Mouse (Mus musculus) CH12.LX (cell line): ENCODE measurements around the gene Gper1. TPM values are rescaled to one million over a fixed set of nuclear protein-coding genes. Genes with fewer than 3 reads are reported as not detected.

Source experiments
- DNase-seq: peaks from one replicate; pipeline ENCODE4 v3.0.0-alpha.2; 2013; ENCODE audit errors: extremely low read depth
- H3K27ac ChIP-seq: 2 replicates; pipeline ENCODE4 v1.5.1; 2012; ENCODE audit warnings: low read depth, mild to moderate bottlenecking, control low read depth, moderate library complexity; ENCODE audit not compliant: insufficient read depth
- H3K27me3 ChIP-seq: replicated peaks from 2 replicates; pipeline ENCODE3; 2012; ENCODE audit warnings: inconsistent platforms
- H3K36me3 ChIP-seq, 2 experiments: replicated peaks in 1 of 2; 2 replicates each; pipeline versions ENCODE3 to v1.6.1; 2012; ENCODE audit warnings: inconsistent platforms in 1 of 2, low read length in 1 of 2, mild to moderate bottlenecking in 1 of 2, mixed read lengths in 1 of 2, moderate library complexity in 1 of 2; ENCODE audit not compliant: control insufficient read depth in 1 of 2, insufficient read depth in 1 of 2
- H3K4me1 ChIP-seq, 2 experiments: 2 replicates each; pipeline ENCODE4 v1.6.1; 2012; ENCODE audit warnings: inconsistent platforms in 1 of 2, moderate library complexity in 1 of 2; ENCODE audit not compliant: insufficient read depth in 2 of 2, control insufficient read depth in 1 of 2
- H3K4me2 ChIP-seq: 2 replicates; pipeline ENCODE4 v1.6.1; 2012; ENCODE audit warnings: low read depth, mild to moderate bottlenecking, control low read depth; ENCODE audit not compliant: poor library complexity, insufficient read depth, severe bottlenecking
- H3K4me3 ChIP-seq, 3 experiments: fragments of 150-350 bp in 1 of 3; sonication (generic) in 1 of 3; replicated peaks in 1 of 3; 2 replicates each; pipeline versions ENCODE3 to v1.5.1; 2011 to 2012; ENCODE audit warnings: low read depth in 2 of 3, low read length in 2 of 3, mild to moderate bottlenecking in 2 of 3, moderate library complexity in 2 of 3, control low read depth in 1 of 3, improper control_type of control experiment in 1 of 3, inconsistent platforms in 1 of 3, mixed read lengths in 1 of 3; ENCODE audit not compliant: poor library complexity in 1 of 3
- H3K79me2 ChIP-seq: replicated peaks from 2 replicates; pipeline ENCODE4 v1.6.1; 2012; ENCODE audit warnings: mild to moderate bottlenecking, moderate library complexity; ENCODE audit not compliant: control insufficient read depth, poor library complexity, insufficient read depth, severe bottlenecking; ENCODE audit errors: extremely low read depth
- H3K9ac ChIP-seq: 2 replicates; pipeline ENCODE4 v1.6.1; 2012; ENCODE audit warnings: low read depth, mild to moderate bottlenecking, control low read depth, moderate library complexity; ENCODE audit not compliant: insufficient read depth
- H3K9me3 ChIP-seq: replicated peaks from 2 replicates; pipeline ENCODE3; 2012; ENCODE audit warnings: low read length, inconsistent platforms, mixed read lengths
- CHD1 ChIP-seq: IDR thresholded peaks from 2 replicates; pipeline ENCODE4 v1.6.1; 2012; ENCODE audit warnings: low read depth, low read length, improper control_type of control experiment, inconsistent platforms
- CHD2 ChIP-seq: IDR thresholded peaks from 2 replicates; pipeline ENCODE4 v1.6.1; 2011; ENCODE audit warnings: low read length, improper control_type of control experiment
- ELF1 ChIP-seq: IDR thresholded peaks from 2 replicates; pipeline ENCODE4 v1.6.1; 2014; ENCODE audit warnings: low read depth, mild to moderate bottlenecking, inconsistent platforms, low read length, improper control_type of control experiment
- ETS1 ChIP-seq: conservative IDR thresholded peaks from 2 replicates; pipeline ENCODE4 v1.6.1; 2012; ENCODE audit warnings: low read depth, mild to moderate bottlenecking, inconsistent platforms, low read length, improper control_type of control experiment, moderate library complexity
- IRF4 ChIP-seq: IDR thresholded peaks from 2 replicates; pipeline ENCODE4 v1.6.1; 2014; ENCODE audit warnings: low read depth, mild to moderate bottlenecking, inconsistent platforms, low read length, improper control_type of control experiment
- JUND ChIP-seq: conservative IDR thresholded peaks from 2 replicates; pipeline ENCODE4 v1.6.1; 2011; ENCODE audit warnings: low read depth, low read length, improper control_type of control experiment
- MAFK ChIP-seq: IDR thresholded peaks from 2 replicates; pipeline ENCODE4 v1.6.1; 2011; ENCODE audit warnings: low read length, improper control_type of control experiment; ENCODE audit not compliant: insufficient replicate concordance
- MEF2A ChIP-seq: IDR thresholded peaks from 2 replicates; pipeline ENCODE4 v1.6.1; 2014; ENCODE audit warnings: low read depth, mild to moderate bottlenecking, inconsistent platforms, low read length, improper control_type of control experiment, borderline replicate concordance
- POLR2A ChIP-seq: IDR thresholded peaks from 2 replicates; pipeline ENCODE4 v1.6.1; 2011; ENCODE audit warnings: low read depth, mild to moderate bottlenecking, improper control_type of control experiment, low read length
- SIN3A ChIP-seq: IDR thresholded peaks from 2 replicates; pipeline ENCODE4 v1.6.1; 2012; ENCODE audit warnings: low read length, improper control_type of control experiment, inconsistent platforms
- SMC3 ChIP-seq: IDR thresholded peaks from 2 replicates; pipeline ENCODE4 v1.6.1; 2011; ENCODE audit warnings: low read depth, low read length, improper control_type of control experiment
- TBP ChIP-seq: conservative IDR thresholded peaks from 2 replicates; pipeline ENCODE4 v1.6.1; 2011; ENCODE audit warnings: low read depth, low read length, improper control_type of control experiment
- TCF12 ChIP-seq: IDR thresholded peaks from 2 replicates; pipeline ENCODE4 v1.6.1; 2014; ENCODE audit warnings: low read depth, mild to moderate bottlenecking, inconsistent platforms, low read length, improper control_type of control experiment
- USF1 ChIP-seq: IDR thresholded peaks from 2 replicates; pipeline ENCODE4 v1.6.1; 2014; ENCODE audit warnings: low read depth, mild to moderate bottlenecking, inconsistent platforms, low read length, improper control_type of control experiment
- USF2 ChIP-seq: conservative IDR thresholded peaks from 2 replicates; pipeline ENCODE4 v1.6.1; 2011; ENCODE audit warnings: low read depth, low read length, improper control_type of control experiment
- ZKSCAN1 ChIP-seq: IDR thresholded peaks from 2 replicates; pipeline ENCODE4 v1.6.1; 2012; ENCODE audit warnings: low read depth, inconsistent platforms, low read length, improper control_type of control experiment, borderline replicate concordance
- dilution Hi-C: fragments of 300-500 bp; cut with MboI; formaldehyde crosslinking; loops from 2 replicates; pipeline ENCODE4 v1.14.3; 2020; ENCODE audit warnings: low sequenced_read_pairs; ENCODE audit not compliant: extremely low pct_unique_long_range_greater_than_20kb, extremely low pct_ligation_motif_present
- in situ Hi-C: fragments of 300-500 bp; cut with MboI; formaldehyde crosslinking; loops from 3 replicates; pipeline ENCODE4 v1.14.3; 2019; ENCODE audit warnings: low sequenced_read_pairs, low pct_ligation_motif_present, low pct_unique_long_range_greater_than_20kb, mixed read lengths
- polyA plus RNA-seq: library from polyadenylated mRNA; unstranded; fragments of >175 nt; gene quantifications from 2 replicates; pipeline ENCODE4 v1.2.1, GENCODE M21; 2012; ENCODE audit warnings: low read depth; ENCODE audit not compliant: insufficient read length
- total RNA-seq, 2 experiments: library from RNA; depleted of rRNA; stranded (reverse); fragments of 300-350 nt in 1 of 2; fragments of >200 nt in 1 of 2; gene quantifications; 2 replicates each; pipeline ENCODE4 v1.2.3; 2012 to 2014

Gene Gper1
- total and polyA plus RNA-seq, 3 experiments, result 0.13 TPM; not detected in 2

GRCm38 (mm10) chr5:139395528-139395927 lies 27.4 kb upstream of the Gper1 start:
- Histone ChIP-seq H3K4me2 (no peak overlapping the region), H3K4me1 (peaks cover 17 to 47% of the 10 kb centered on the region in 2 experiments), H3K36me3 (peaks cover 0 to 45% of the 10 kb centered on the region in 2 experiments), H3K27me3 (no peaks in the 10 kb centered on the region), H3K4me3 (no peak overlapping the region), H3K79me2 (no peaks in the 10 kb centered on the region), H3K9ac (no peak overlapping the region), H3K9me3 (no peaks in the 10 kb centered on the region), H3K27ac (no peak overlapping the region)
- in situ Hi-C loops, result no loop called here
- dilution Hi-C loops, result no loop called here
- DNase-seq, result no peak
- TF ChIP-seq IRF4, result no peak
- no peak for TF ChIP-seq MEF2A
- no peak for TF ChIP-seq SMC3
- no peak for TF ChIP-seq JUND
- TF ChIP-seq USF1, result no peak
- TF ChIP-seq ELF1, result no peak
- TF ChIP-seq ZKSCAN1, result no peak
- TF ChIP-seq USF2, result no peak
- no peak for TF ChIP-seq CHD2
- TF ChIP-seq TCF12, result no peak
- no peak for TF ChIP-seq TBP

- in situ Hi-C loops (no loop called here), dilution Hi-C loops (no loop called here)
- Histone ChIP-seq H3K36me3 (peaks cover 0 to 45% of the 10 kb centered on the region in 2 experiments), H3K9me3 (no peaks in the 10 kb centered on the region), H3K4me1 (peaks cover 10 to 34% of the 10 kb centered on the region in 2 experiments), H3K9ac (no peak overlapping the region), H3K4me2 (no peak overlapping the region), H3K79me2 (no peaks in the 10 kb centered on the region), H3K4me3 (no peak overlapping the region), H3K27me3 (no peaks in the 10 kb centered on the region), H3K27ac (no peak overlapping the region)
- no peak for TF ChIP-seq IRF4
- TF ChIP-seq POLR2A, result no peak
- TF ChIP-seq ZKSCAN1, result no peak
- no peak for TF ChIP-seq ETS1
- TF ChIP-seq SIN3A, result no peak
- TF ChIP-seq MAFK, result no peak
- no peak for TF ChIP-seq ELF1
- TF ChIP-seq CHD1, result no peak
- DNase-seq, result no peak
These were observed 25.5 kb upstream of the Gper1 start for GRCm38 (mm10) chr5:139397359-139397916.
